Mouse (Mus musculus): ENCODE measurements around the gene Kdelr1. TPM values are rescaled to one million over a fixed set of nuclear protein-coding genes. Genes with fewer than 3 reads are reported as not detected.

Kdelr1 gene
- total and polyA plus RNA-seq, 3 experiments: 42.3 to 60.6 TPM; not detected in 1

DNA sequence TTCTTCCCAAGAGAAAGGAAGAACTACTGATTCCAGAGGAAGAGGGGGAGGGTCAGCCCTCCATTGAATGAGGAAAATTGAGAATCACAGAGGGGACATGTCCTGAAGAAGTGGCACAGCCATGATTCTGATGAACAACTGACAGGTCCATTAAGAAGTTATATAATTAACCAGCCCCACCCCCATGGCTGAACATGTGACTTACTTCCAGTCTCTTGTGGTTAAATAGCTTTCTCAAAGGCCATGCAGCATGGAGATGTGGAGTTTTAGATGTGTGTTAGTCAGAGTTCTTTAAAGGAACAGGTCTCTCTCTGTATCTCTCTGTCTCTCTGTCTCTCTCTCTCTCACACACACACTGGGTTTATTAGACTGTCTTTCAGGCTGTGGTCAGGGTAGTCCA lies 35.8 kb downstream of the Kdelr1 start:
- Histone ChIP-seq H3K9me3 (replicated peaks; ENCODE audit: insufficient read depth, low read length) (no peaks in the 10 kb centered on the region), H3K36me3 (ENCODE audit: control insufficient read depth in 1 of 2, insufficient read depth in 2 of 2, low read length in 2 of 2) (0 out of 4 replicates have a peak, but pooled peaks cover 0 to 2% of the 10 kb centered on the region in 2 experiments), H3K27me3 (ENCODE audit: control insufficient read depth in 1 of 2, insufficient read depth in 2 of 2, low read length in 2 of 2) (no peaks in the 10 kb centered on the region), H3K79me2 (ENCODE audit: control insufficient read depth, insufficient read depth, low read length, poor library complexity) (no peaks in the 10 kb centered on the region), H3K27ac (ENCODE audit: control insufficient read depth, low read depth, low read length) (no peak overlapping the region), H3K4me3 (ENCODE audit: control insufficient read depth in 1 of 2, insufficient read depth in 1 of 2, low read depth in 2 of 2, low read length in 2 of 2) (no peak overlapping the region), H3K9ac (ENCODE audit: control insufficient read depth, low read depth, low read length, poor library complexity, severe bottlenecking) (no peak overlapping the region), H3K4me1 (ENCODE audit: control insufficient read depth in 1 of 2, insufficient read depth in 2 of 2, low read length in 2 of 2) (no peaks in the 10 kb centered on the region)
- no peak for DNase-seq (ENCODE audit: low read depth, low spot score)
- peak; percentile 48; the same call in 1 of the 2 replicates for TF ChIP-seq USF1 (IDR thresholded peaks at IDR 0.05; ENCODE audit: low read depth, low read length)
- no peak for TF ChIP-seq BHLHE40 (IDR thresholded peaks at IDR 0.05; ENCODE audit: borderline replicate concordance, low read depth, low read length)

DNA sequence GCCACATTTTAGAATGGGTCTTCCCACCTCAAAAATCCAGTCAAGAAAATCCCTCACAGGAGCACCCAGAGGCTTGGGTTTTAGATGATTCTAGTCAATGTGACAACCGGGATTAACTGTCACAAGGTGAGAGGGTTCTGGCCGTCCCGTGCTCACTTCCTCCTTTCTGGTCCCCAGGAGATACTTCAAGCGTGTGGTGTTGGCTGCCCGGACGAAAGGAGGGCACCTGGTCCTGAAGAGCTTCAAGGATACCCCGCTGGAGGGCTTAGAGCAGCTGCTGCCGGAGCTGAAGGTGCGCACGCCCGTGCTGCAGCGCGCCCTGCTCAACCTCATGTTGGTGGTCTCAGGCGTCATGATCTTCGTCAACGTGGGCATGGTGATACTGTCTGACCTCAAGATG lies 36.6 kb downstream of the Kdelr1 start:
- Histone ChIP-seq H3K27me3 (ENCODE audit: control insufficient read depth in 1 of 2, insufficient read depth in 2 of 2, low read length in 2 of 2) (no peaks in the 10 kb centered on the region), H3K27ac (ENCODE audit: control insufficient read depth, low read depth, low read length) (no peak overlapping the region)
- TF ChIP-seq BHLHE40 (IDR thresholded peaks at IDR 0.05; ENCODE audit: borderline replicate concordance, low read depth, low read length): no peak
- no peak for TF ChIP-seq JUND (IDR thresholded peaks at IDR 0.05; ENCODE audit: low read depth, low read length)
- no peak for TF ChIP-seq SMC3 (IDR thresholded peaks at IDR 0.05; ENCODE audit: low read depth, low read length)
- TF ChIP-seq ELF1 (IDR thresholded peaks at IDR 0.05; ENCODE audit: low read depth, low read length): no peak
- no peak for TF ChIP-seq MYC (IDR thresholded peaks at IDR 0.05; ENCODE audit: low read depth, low read length)

DNA sequence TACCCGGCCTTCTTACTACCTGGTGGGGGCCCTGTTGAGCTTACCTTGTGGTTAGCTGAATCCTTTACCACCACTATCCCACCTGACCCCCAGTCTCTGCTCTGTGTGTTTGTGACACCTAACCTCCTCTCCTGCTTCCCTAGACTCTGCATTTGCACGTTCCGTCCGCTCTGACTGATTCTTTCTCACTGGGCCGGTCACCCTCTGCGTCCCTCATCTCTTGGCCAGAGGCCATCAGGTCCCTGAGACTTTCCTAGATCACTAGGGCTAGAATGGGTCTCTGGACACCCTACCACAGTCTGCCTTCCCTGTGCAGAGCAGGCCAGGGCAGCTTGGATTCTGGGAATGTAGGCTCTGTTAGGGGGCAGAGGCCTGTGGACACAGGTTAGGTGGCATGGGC lies 41.5 kb downstream of the Kdelr1 start:
- no peak for TF ChIP-seq POLR2AphosphoS2 (IDR thresholded peaks at IDR 0.05; ENCODE audit: low read length)
- TF ChIP-seq MAFK (IDR thresholded peaks at IDR 0.05; ENCODE audit: borderline replicate concordance, low read depth, low read length): no peak
- TF ChIP-seq GABPA (IDR thresholded peaks at IDR 0.05; ENCODE audit: low read depth, low read length): no peak
- TF ChIP-seq TAL1 (IDR thresholded peaks at IDR 0.05; ENCODE audit: low read length): no peak
- no peak for TF ChIP-seq TBP (IDR thresholded peaks at IDR 0.05; ENCODE audit: low read depth, low read length)
- no peak for TF ChIP-seq USF2 (IDR thresholded peaks at IDR 0.05; ENCODE audit: borderline replicate concordance in 1 of 2, insufficient read depth in 1 of 2, low read depth in 1 of 2, low read length in 2 of 2)
- TF ChIP-seq ELF1 (IDR thresholded peaks at IDR 0.05; ENCODE audit: low read depth, low read length): no peak
- TF ChIP-seq NELFE (IDR thresholded peaks at IDR 0.05; ENCODE audit: low read depth, low read length): no peak
- no peak for TF ChIP-seq CHD2 (IDR thresholded peaks at IDR 0.05; ENCODE audit: low read length)
- no peak for TF ChIP-seq MYB (IDR thresholded peaks at IDR 0.05; ENCODE audit: low read depth, low read length)
- TF ChIP-seq EP300 (IDR thresholded peaks at IDR 0.05; ENCODE audit: low read depth in 1 of 2, low read length in 2 of 2): no peak
- TF ChIP-seq GATA1 (IDR thresholded peaks at IDR 0.05; ENCODE audit: low read depth, low read length): no peak
- TF ChIP-seq KAT2A (conservative IDR thresholded peaks at IDR 0.05; ENCODE audit: low read depth, low read length): no peak
- TF ChIP-seq NRF1 (IDR thresholded peaks at IDR 0.05; ENCODE audit: insufficient read depth, low read depth, low read length, poor library complexity, severe bottlenecking): no peak
- Histone ChIP-seq H3K4me1 (ENCODE audit: control insufficient read depth in 1 of 2, insufficient read depth in 2 of 2, low read length in 2 of 2) (no peaks in the 10 kb centered on the region), H3K27ac (ENCODE audit: control insufficient read depth, low read depth, low read length) (no peak overlapping the region), H3K9ac (ENCODE audit: control insufficient read depth, low read depth, low read length, poor library complexity, severe bottlenecking) (no peak overlapping the region), H3K36me3 (ENCODE audit: control insufficient read depth in 1 of 2, insufficient read depth in 2 of 2, low read length in 2 of 2) (no peaks in the 10 kb centered on the region), H3K27me3 (ENCODE audit: control insufficient read depth in 1 of 2, insufficient read depth in 2 of 2, low read length in 2 of 2) (no peaks in the 10 kb centered on the region), H3K4me3 (ENCODE audit: control insufficient read depth in 1 of 2, insufficient read depth in 1 of 2, low read depth in 2 of 2, low read length in 2 of 2) (no peak overlapping the region), H3K79me2 (ENCODE audit: control insufficient read depth, insufficient read depth, low read length, poor library complexity) (no peaks in the 10 kb centered on the region), H3K9me3 (replicated peaks; ENCODE audit: insufficient read depth, low read length) (no peaks in the 10 kb centered on the region)
- DNase-seq (ENCODE audit: low read depth, low spot score): no peak

More for the DNA sequence above, 36.6 kb downstream of the Kdelr1 start:
- H3K36me3 ChIP-seq (ENCODE audit: control insufficient read depth in 1 of 2, insufficient read depth in 2 of 2, low read length in 2 of 2): 0 out of 4 replicates have a peak, but pooled peaks cover 0 to 2% of the 10 kb centered on the region in 2 experiments
- no peaks in the 10 kb centered on the region for H3K79me2 ChIP-seq (ENCODE audit: control insufficient read depth, insufficient read depth, low read length, poor library complexity)
- no peaks in the 10 kb centered on the region for H3K9me3 ChIP-seq (replicated peaks; ENCODE audit: insufficient read depth, low read length)
- no peak overlapping the region for H3K4me3 ChIP-seq (ENCODE audit: control insufficient read depth in 1 of 2, insufficient read depth in 1 of 2, low read depth in 2 of 2, low read length in 2 of 2)
- no peak overlapping the region for H3K9ac ChIP-seq (ENCODE audit: control insufficient read depth, low read depth, low read length, poor library complexity, severe bottlenecking)
- H3K4me1 ChIP-seq (ENCODE audit: control insufficient read depth in 1 of 2, insufficient read depth in 2 of 2, low read length in 2 of 2): no peaks in the 10 kb centered on the region
- no peak for DNase-seq (ENCODE audit: low read depth, low spot score)

All from MEL (cell line).